Mouse (Mus musculus): ENCODE measurements around the gene Actn1. TPM values are rescaled to one million over a fixed set of nuclear protein-coding genes. Genes with fewer than 3 reads are reported as not detected.

Actn1 gene
- polyA plus RNA-seq, 1 experiment from 2014 or later: 7.9 TPM

- peak; percentile 88 for DNase-seq
- no peak; the same call in 1 of the 2 replicates for ATAC-seq (ENCODE audit: low FRiP score, low TSS enrichment)
- H3K4me2 ChIP-seq (ENCODE audit: low read length): no peak overlapping the region
- H3K9ac ChIP-seq (replicated peaks; ENCODE audit: low read length): no peak overlapping the region
- no peaks in the 10 kb centered on the region for H3K9me3 ChIP-seq (ENCODE audit: control insufficient read depth, low read length)
- H3K36me3 ChIP-seq (ENCODE audit: control insufficient read depth, insufficient read depth, low read length): no peaks in the 10 kb centered on the region
- H3K27me3 ChIP-seq (ENCODE audit: control insufficient read depth, insufficient read depth, low read length): no peaks in the 10 kb centered on the region
- peaks cover 2% of the 10 kb centered on the region; the same call in 1 of the 2 replicates for H3K4me1 ChIP-seq (ENCODE audit: control insufficient read depth, insufficient read depth, low read length)
- H3K27ac ChIP-seq (replicated peaks; ENCODE audit: low read depth, low read length): no peak overlapping the region
- no peak overlapping the region for H3K4me3 ChIP-seq (replicated peaks; ENCODE audit: low read depth, low read length)
- 27% methylated on average over 3 of the region's 3 CpGs for WGBS
Observed at GRCm38 (mm10) chr12:80198487-80198886, 61.7 kb downstream of the Actn1 start.

DNA sequence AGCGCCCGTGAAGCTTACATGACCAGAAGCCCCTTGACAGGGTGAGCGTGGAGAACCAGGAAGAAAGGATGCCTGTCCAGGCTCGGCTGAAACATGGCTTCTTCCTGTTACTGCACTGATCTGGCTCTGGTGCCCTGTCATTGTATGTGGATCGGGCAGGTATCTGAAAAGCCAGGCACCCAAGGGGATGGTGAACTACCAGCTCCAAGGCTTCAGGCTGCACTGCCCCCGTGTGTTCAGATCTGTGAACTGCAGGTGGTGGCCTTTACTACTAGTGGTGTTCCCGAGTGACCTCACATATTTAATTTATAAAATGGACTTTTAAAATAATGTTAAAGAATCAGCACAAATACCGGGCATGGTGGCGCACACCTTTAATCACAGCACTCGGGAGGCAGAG lies 62.8 kb downstream of the Actn1 start:
- peaks cover 7% of the 10 kb centered on the region; the same call in 1 of the 2 replicates for H3K36me3 ChIP-seq (ENCODE audit: control insufficient read depth, insufficient read depth, low read length)
- H3K4me3 ChIP-seq (replicated peaks; ENCODE audit: low read depth, low read length): no peak overlapping the region
- H3K27me3 ChIP-seq (ENCODE audit: control insufficient read depth, insufficient read depth, low read length): no peaks in the 10 kb centered on the region
- no peaks in the 10 kb centered on the region for H3K4me1 ChIP-seq (ENCODE audit: control insufficient read depth, insufficient read depth, low read length)
- ATAC-seq (ENCODE audit: low FRiP score, low TSS enrichment) (no peak), DNase-seq (peak; percentile 76)
- no peaks in the 10 kb centered on the region for H3K9me3 ChIP-seq (ENCODE audit: control insufficient read depth, low read length)
- H3K27ac ChIP-seq (replicated peaks; ENCODE audit: low read depth, low read length): no peak overlapping the region
- H3K4me2 ChIP-seq (ENCODE audit: low read length): no peak overlapping the region
- H3K9ac ChIP-seq (replicated peaks; ENCODE audit: low read length): no peak overlapping the region
- 79% methylated on average over 10 of the region's 10 CpGs for WGBS

DNA sequence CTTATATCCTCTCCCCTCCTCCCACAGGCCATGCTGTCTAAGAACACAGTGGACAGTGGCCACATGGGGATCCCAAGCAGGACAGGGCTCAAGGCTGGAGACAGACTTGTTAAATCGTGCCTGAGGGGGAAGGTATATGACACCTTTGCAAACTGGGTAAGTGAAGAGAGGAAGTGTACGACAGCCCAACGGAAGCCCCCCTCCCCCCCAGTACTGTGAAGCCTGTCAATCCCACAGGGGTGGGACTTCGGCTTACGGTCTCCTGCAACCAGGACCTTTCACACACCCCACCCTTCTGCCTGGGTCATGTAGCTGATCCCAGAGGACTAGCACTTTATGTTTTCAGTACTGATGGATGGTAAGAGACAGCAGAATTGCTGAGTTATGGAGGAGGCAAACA lies 68.4 kb downstream of the Actn1 start:
- Histone ChIP-seq H3K9me3 (ENCODE audit: control insufficient read depth, low read length) (no peaks in the 10 kb centered on the region), H3K4me3 (replicated peaks; ENCODE audit: low read depth, low read length) (no peak overlapping the region), H3K27me3 (ENCODE audit: control insufficient read depth, insufficient read depth, low read length) (no peaks in the 10 kb centered on the region), H3K27ac (replicated peaks; ENCODE audit: low read depth, low read length) (no peak overlapping the region), H3K4me2 (ENCODE audit: low read length) (no peak overlapping the region), H3K4me1 (ENCODE audit: control insufficient read depth, insufficient read depth, low read length) (no peaks in the 10 kb centered on the region), H3K36me3 (ENCODE audit: control insufficient read depth, insufficient read depth, low read length) (peaks cover 13% of the 10 kb centered on the region), H3K9ac (replicated peaks; ENCODE audit: low read length) (no peak overlapping the region)
- ATAC-seq (ENCODE audit: low FRiP score, low TSS enrichment) (no peak), DNase-seq (no peak)
- 91% methylated on average over 5 of the region's 5 CpGs for WGBS

- no peak for DNase-seq
- H3K27ac ChIP-seq (replicated peaks; ENCODE audit: low read depth, low read length): no peak overlapping the region
Observed at GRCm38 (mm10) chr12:80191371-80191770, 68.8 kb downstream of the Actn1 start.

DNA sequence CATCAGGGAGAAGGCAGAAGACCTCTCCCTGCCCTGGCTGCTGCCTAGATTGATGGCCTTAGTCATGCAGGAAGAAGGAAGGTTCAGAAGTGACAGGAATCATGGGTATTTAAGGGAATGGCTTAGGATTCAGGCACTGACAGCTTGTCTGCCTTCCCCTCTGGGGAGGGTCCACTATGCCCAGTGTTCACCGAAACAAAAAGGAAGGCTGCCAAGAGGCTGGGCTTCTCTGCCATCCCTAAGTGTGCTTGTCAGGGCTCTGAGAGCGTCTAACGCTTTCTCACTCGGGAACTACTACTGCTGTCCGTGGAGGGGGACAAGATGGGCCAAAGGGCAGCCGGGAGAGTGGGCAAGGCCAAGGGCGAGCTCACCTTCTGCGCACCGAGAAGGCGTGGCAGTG lies 69.3 kb downstream of the Actn1 start:
- H3K27me3 ChIP-seq (ENCODE audit: control insufficient read depth, insufficient read depth, low read length): no peaks in the 10 kb centered on the region
- no peak overlapping the region for H3K4me2 ChIP-seq (ENCODE audit: low read length)
- peaks cover 13% of the 10 kb centered on the region for H3K36me3 ChIP-seq (ENCODE audit: control insufficient read depth, insufficient read depth, low read length)
- H3K9me3 ChIP-seq (ENCODE audit: control insufficient read depth, low read length): no peaks in the 10 kb centered on the region
- no peak overlapping the region for H3K9ac ChIP-seq (replicated peaks; ENCODE audit: low read length)
- DNase-seq (no peak), ATAC-seq (ENCODE audit: low FRiP score, low TSS enrichment) (no peak)
- 88% methylated on average over 10 of the region's 10 CpGs for WGBS
- no peak overlapping the region for H3K27ac ChIP-seq (replicated peaks; ENCODE audit: low read depth, low read length)
- no peaks in the 10 kb centered on the region for H3K4me1 ChIP-seq (ENCODE audit: control insufficient read depth, insufficient read depth, low read length)
- no peak overlapping the region for H3K4me3 ChIP-seq (replicated peaks; ENCODE audit: low read depth, low read length)

More at GRCm38 (mm10) chr12:80191371-80191770, 68.8 kb downstream of the Actn1 start:
- no peak overlapping the region for H3K9ac ChIP-seq (replicated peaks; ENCODE audit: low read length)
- H3K27me3 ChIP-seq (ENCODE audit: control insufficient read depth, insufficient read depth, low read length): no peaks in the 10 kb centered on the region
- H3K4me1 ChIP-seq (ENCODE audit: control insufficient read depth, insufficient read depth, low read length): no peaks in the 10 kb centered on the region
- no peak overlapping the region for H3K4me3 ChIP-seq (replicated peaks; ENCODE audit: low read depth, low read length)
- 93% methylated on average over 6 of the region's 6 CpGs for WGBS
- H3K9me3 ChIP-seq (ENCODE audit: control insufficient read depth, low read length): no peaks in the 10 kb centered on the region
- peaks cover 13% of the 10 kb centered on the region for H3K36me3 ChIP-seq (ENCODE audit: control insufficient read depth, insufficient read depth, low read length)
- no peak for ATAC-seq (ENCODE audit: low FRiP score, low TSS enrichment)
- H3K4me2 ChIP-seq (ENCODE audit: low read length): no peak overlapping the region

DNA sequence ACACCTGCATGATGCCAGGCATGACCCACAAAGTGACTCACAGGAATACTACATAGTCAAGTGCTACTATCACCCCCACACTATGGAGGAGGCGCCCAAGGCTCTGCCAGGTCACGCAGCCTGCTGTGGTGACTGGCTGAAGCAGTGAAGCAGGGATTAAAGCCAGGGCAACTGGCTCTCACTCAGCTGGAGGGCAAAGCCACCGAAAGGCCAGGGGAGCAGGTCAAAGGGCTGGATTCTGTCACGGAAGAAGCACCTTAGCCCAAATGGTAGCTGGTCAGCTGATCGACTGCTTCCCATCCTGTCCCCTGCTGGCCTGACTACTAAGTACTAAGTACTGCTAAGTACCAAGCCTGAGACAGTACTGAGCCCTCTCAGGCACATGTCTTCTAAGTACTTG lies 76.1 kb downstream of the Actn1 start:
- no peak for ATAC-seq (ENCODE audit: low FRiP score, low TSS enrichment)

GRCm38 (mm10) chr12:80181831-80182230 lies 78.3 kb downstream of the Actn1 start:
- no peak for DNase-seq
- H3K36me3 ChIP-seq (ENCODE audit: control insufficient read depth, insufficient read depth, low read length): peaks cover 9% of the 10 kb centered on the region
- H3K9ac ChIP-seq (replicated peaks; ENCODE audit: low read length): no peak overlapping the region
- H3K4me2 ChIP-seq (ENCODE audit: low read length): no peak overlapping the region
- ATAC-seq (ENCODE audit: low FRiP score, low TSS enrichment): no peak
- H3K27ac ChIP-seq (replicated peaks; ENCODE audit: low read depth, low read length): no peak overlapping the region
- no peaks in the 10 kb centered on the region for H3K27me3 ChIP-seq (ENCODE audit: control insufficient read depth, insufficient read depth, low read length)
- no peaks in the 10 kb centered on the region for H3K4me1 ChIP-seq (ENCODE audit: control insufficient read depth, insufficient read depth, low read length)
- H3K4me3 ChIP-seq (replicated peaks; ENCODE audit: low read depth, low read length): no peak overlapping the region
- no peaks in the 10 kb centered on the region for H3K9me3 ChIP-seq (ENCODE audit: control insufficient read depth, low read length)
- 85% methylated on average over 2 of the region's 2 CpGs for WGBS

More for the DNA sequence above, 76.1 kb downstream of the Actn1 start:
- Histone ChIP-seq H3K4me1 (ENCODE audit: control insufficient read depth, insufficient read depth, low read length) (no peaks in the 10 kb centered on the region), H3K9ac (replicated peaks; ENCODE audit: low read length) (no peak overlapping the region), H3K27ac (replicated peaks; ENCODE audit: low read depth, low read length) (no peak overlapping the region), H3K4me3 (replicated peaks; ENCODE audit: low read depth, low read length) (no peak overlapping the region), H3K9me3 (ENCODE audit: control insufficient read depth, low read length) (no peaks in the 10 kb centered on the region), H3K36me3 (ENCODE audit: control insufficient read depth, insufficient read depth, low read length) (peaks cover 9% of the 10 kb centered on the region), H3K27me3 (ENCODE audit: control insufficient read depth, insufficient read depth, low read length) (no peaks in the 10 kb centered on the region), H3K4me2 (ENCODE audit: low read length) (no peak overlapping the region)
- WGBS: 88% methylated on average over 5 of the region's 5 CpGs
- DNase-seq: no peak

DNA sequence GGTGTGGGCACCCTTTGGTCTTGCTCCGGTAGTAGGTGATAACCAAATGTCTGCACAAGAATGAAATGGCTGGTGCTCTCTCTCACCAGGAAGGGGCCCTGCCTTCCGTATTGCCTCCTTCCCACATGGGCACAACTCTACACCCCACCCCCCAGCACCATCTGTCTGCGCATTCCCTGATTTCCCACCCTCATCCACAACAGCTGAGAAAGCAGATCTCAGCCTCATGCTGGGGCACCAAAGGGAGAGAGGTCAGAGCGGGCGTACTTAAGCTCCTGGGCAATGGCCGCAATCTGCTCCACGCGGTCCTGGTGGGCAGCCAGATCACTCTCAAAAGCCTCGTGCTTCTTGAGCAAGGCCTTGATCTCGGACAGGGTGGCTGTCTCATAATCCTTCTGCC lies 82.1 kb downstream of the Actn1 start:
- H3K4me1 ChIP-seq (ENCODE audit: control insufficient read depth, insufficient read depth, low read length): no peaks in the 10 kb centered on the region
- ATAC-seq (ENCODE audit: low FRiP score, low TSS enrichment): no peak
- no peaks in the 10 kb centered on the region for H3K9me3 ChIP-seq (ENCODE audit: control insufficient read depth, low read length)
- no peak overlapping the region for H3K4me2 ChIP-seq (ENCODE audit: low read length)
- H3K27ac ChIP-seq (replicated peaks; ENCODE audit: low read depth, low read length): no peak overlapping the region
- no peak for DNase-seq
- no peaks in the 10 kb centered on the region for H3K27me3 ChIP-seq (ENCODE audit: control insufficient read depth, insufficient read depth, low read length)
- 71% methylated on average over 10 of the region's 10 CpGs for WGBS
- no peak overlapping the region for H3K9ac ChIP-seq (replicated peaks; ENCODE audit: low read length)
- H3K36me3 ChIP-seq (ENCODE audit: control insufficient read depth, insufficient read depth, low read length): peaks cover 33% of the 10 kb centered on the region
- no peak overlapping the region for H3K4me3 ChIP-seq (replicated peaks; ENCODE audit: low read depth, low read length)

DNA sequence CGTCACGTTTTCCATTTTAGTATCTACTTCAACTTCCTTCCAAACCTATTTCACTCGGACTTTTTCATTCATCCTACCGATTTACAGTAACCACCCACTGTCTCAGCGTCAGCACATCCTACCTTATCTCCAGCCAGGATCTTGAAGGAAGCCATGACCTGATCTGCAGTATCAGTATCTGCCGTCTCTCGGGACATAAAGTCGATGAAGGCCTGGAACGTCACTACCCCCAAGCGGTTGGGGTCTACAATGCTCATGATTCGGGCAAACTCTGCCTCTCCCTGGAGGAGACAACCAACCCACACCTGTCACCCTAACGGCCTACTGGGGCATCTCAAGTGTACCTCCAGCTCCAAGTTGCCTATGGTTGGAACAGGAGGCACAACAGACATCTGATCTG lies 91.4 kb downstream of the Actn1 start:
- H3K9ac ChIP-seq (replicated peaks; ENCODE audit: low read length): no peak overlapping the region

More for the DNA sequence above, 91.4 kb downstream of the Actn1 start:
- peak overlapping the region; percentile 52 for H3K4me3 ChIP-seq (replicated peaks; ENCODE audit: low read depth, low read length)
- no peak for DNase-seq
- peak overlapping the region; percentile 89; the same call in 1 of the 2 replicates for H3K27ac ChIP-seq (replicated peaks; ENCODE audit: low read depth, low read length)
- ATAC-seq (ENCODE audit: low FRiP score, low TSS enrichment): no peak
- peaks cover 17% of the 10 kb centered on the region for H3K36me3 ChIP-seq (ENCODE audit: control insufficient read depth, insufficient read depth, low read length)
- H3K4me2 ChIP-seq (ENCODE audit: low read length): peak overlapping the region; percentile 47
- H3K9me3 ChIP-seq (ENCODE audit: control insufficient read depth, low read length): no peaks in the 10 kb centered on the region
- 57% methylated on average over 12 of the region's 12 CpGs for WGBS
- no peaks in the 10 kb centered on the region for H3K27me3 ChIP-seq (ENCODE audit: control insufficient read depth, insufficient read depth, low read length)
- no peaks in the 10 kb centered on the region for H3K4me1 ChIP-seq (ENCODE audit: control insufficient read depth, insufficient read depth, low read length)

Measured in midbrain, embryonic 14.5 days (tissue).